Mouse (Mus musculus) cerebellum, adult 2 months (tissue): ENCODE results near the gene Rhov.

Source experiments
- CTCF ChIP-seq: fragments of 200-500 bp; IDR thresholded peaks from 2 replicates; pipeline ENCODE4 v1.5.1; 2011; ENCODE audit warnings: low read depth, mild to moderate bottlenecking, control low read depth, low read length, moderate library complexity, borderline replicate concordance; ENCODE audit not compliant: insufficient read depth
- POLR2A ChIP-seq: fragments of 200-500 bp; IDR thresholded peaks from 2 replicates; pipeline ENCODE4 v1.6.1; 2011; ENCODE audit warnings: low read length, control low read depth, borderline replicate concordance; ENCODE audit not compliant: insufficient read depth

- no peak for TF ChIP-seq CTCF
- TF ChIP-seq POLR2A: no peak
Measured at GRCm38 (mm10) chr2:119242548-119242947, 28.5 kb downstream of the Rhov start.
